Mouse (Mus musculus) kidney, adult 2 months (tissue): Measurements from ENCODE around the gene Eif2b3. TPM values are rescaled to one million over a fixed set of nuclear protein-coding genes. Genes with fewer than 3 reads are reported as not detected.

Experiments used
- DNase-seq: peaks from one replicate; pipeline ENCODE4 v3.0.0; 2021
- H3K27ac ChIP-seq: fragments of 200-500 bp; 2 replicates; pipeline ENCODE4 v1.5.1; 2012; ENCODE audit warnings: low read depth, low read length, control low read depth, inconsistent platforms; ENCODE audit not compliant: insufficient read depth
- H3K27me3 ChIP-seq: fragments of 200-500 bp; replicated peaks from 2 replicates; pipeline ENCODE4 v1.6.1; 2012; ENCODE audit warnings: mild to moderate bottlenecking, moderate library complexity, low read length, inconsistent platforms; ENCODE audit not compliant: control insufficient read depth, insufficient read depth
- H3K36me3 ChIP-seq: fragments of 200-500 bp; 2 replicates; pipeline ENCODE4 v1.6.1; 2012; ENCODE audit warnings: mild to moderate bottlenecking, moderate library complexity, low read length, inconsistent platforms; ENCODE audit not compliant: control insufficient read depth, insufficient read depth
- H3K4me1 ChIP-seq: fragments of 200-500 bp; 2 replicates; pipeline ENCODE4 v1.6.1; 2011; ENCODE audit warnings: low read length; ENCODE audit not compliant: control insufficient read depth, insufficient read depth
- H3K4me3 ChIP-seq: fragments of 200-500 bp; 2 replicates; pipeline ENCODE4 v1.5.1; 2011; ENCODE audit warnings: mild to moderate bottlenecking, low read depth, low read length, control low read depth; ENCODE audit not compliant: insufficient read depth
- CTCF ChIP-seq: fragments of 200-500 bp; conservative IDR thresholded peaks from 2 replicates; pipeline ENCODE4 v1.5.1; 2011; ENCODE audit warnings: low read depth, mild to moderate bottlenecking, control low read depth, low read length, moderate library complexity, mixed read lengths; ENCODE audit not compliant: insufficient read depth, insufficient read length
- POLR2A ChIP-seq: fragments of 200-500 bp; IDR thresholded peaks from one replicate; pipeline ENCODE4 v1.6.1; 2011; ENCODE audit warnings: low read depth, low read length, control low read depth
- WGBS: fragments of 180-500 bp; shearing (Covaris S2); methylation state at CpG from one replicate; pipeline ENCODE4 v1.1.7; 2018; 5-methylcytosine and 5-hydroxymethylcytosine counted together
- polyA plus RNA-seq: library from polyadenylated mRNA; depleted of rRNA; stranded (reverse); fragments of >200 nt; gene quantifications from 2 replicates; pipeline ENCODE4 v1.2.3, GENCODE M21; 2012

Eif2b3 gene
- polyA plus RNA-seq, 1 experiment, result 9.2 TPM

- DNase-seq, result peak; percentile 50
- Histone ChIP-seq H3K27ac (no peak overlapping the region), H3K27me3 (no peaks in the 10 kb centered on the region), H3K4me1 (no peaks in the 10 kb centered on the region), H3K36me3 (no peaks in the 10 kb centered on the region), H3K4me3 (no peak overlapping the region)
- WGBS, result 37% methylated on average over 10 of the region's 10 CpGs
- TF ChIP-seq POLR2A (no peak), CTCF (no peak)
These were observed 85.9 kb downstream of the Eif2b3 start for GRCm38 (mm10) chr4:117105127-117105526.

GRCm38 (mm10) chr4:117107813-117108523 is 88.8 kb downstream of the Eif2b3 start:
- Histone ChIP-seq H3K27ac (no peak overlapping the region), H3K36me3 (no peaks in the 10 kb centered on the region), H3K4me3 (no peak overlapping the region), H3K4me1 (no peaks in the 10 kb centered on the region), H3K27me3 (no peaks in the 10 kb centered on the region)
- 94% methylated on average over 18 of the region's 18 CpGs for WGBS
- no peak for DNase-seq
- TF ChIP-seq CTCF (no peak), POLR2A (no peak)

GRCm38 (mm10) chr4:117108524-117108849 is 89.3 kb downstream of the Eif2b3 start:
- Histone ChIP-seq H3K4me1 (no peaks in the 10 kb centered on the region), H3K4me3 (no peak overlapping the region), H3K27me3 (no peaks in the 10 kb centered on the region), H3K27ac (no peak overlapping the region), H3K36me3 (no peaks in the 10 kb centered on the region)
- DNase-seq, result no peak
- 98% methylated on average over 6 of the region's 6 CpGs for WGBS
- TF ChIP-seq CTCF, result no peak
- no peak for TF ChIP-seq POLR2A

GRCm38 (mm10) chr4:117109330-117109729 is 90.1 kb downstream of the Eif2b3 start:
- 96% methylated on average over 25 of the region's 25 CpGs for WGBS
- Histone ChIP-seq H3K27me3 (no peaks in the 10 kb centered on the region), H3K4me1 (no peaks in the 10 kb centered on the region), H3K4me3 (no peak overlapping the region), H3K36me3 (no peaks in the 10 kb centered on the region), H3K27ac (no peak overlapping the region)
- TF ChIP-seq POLR2A, result no peak
- no peak for TF ChIP-seq CTCF
- no peak for DNase-seq

- Histone ChIP-seq H3K27ac (no peak overlapping the region), H3K4me1 (no peaks in the 10 kb centered on the region), H3K36me3 (no peaks in the 10 kb centered on the region), H3K27me3 (no peaks in the 10 kb centered on the region), H3K4me3 (no peak overlapping the region)
- no peak for DNase-seq
- 88% methylated on average over 13 of the region's 13 CpGs for WGBS
- TF ChIP-seq CTCF, result no peak
- TF ChIP-seq POLR2A, result no peak
These were observed 91.0 kb downstream of the Eif2b3 start for GRCm38 (mm10) chr4:117110249-117110648.

GRCm38 (mm10) chr4:117110985-117111384 is 91.8 kb downstream of the Eif2b3 start:
- TF ChIP-seq POLR2A, result no peak
- Histone ChIP-seq H3K36me3 (no peaks in the 10 kb centered on the region), H3K27me3 (no peaks in the 10 kb centered on the region), H3K4me1 (no peaks in the 10 kb centered on the region), H3K4me3 (no peak overlapping the region), H3K27ac (no peak overlapping the region)
- no peak for DNase-seq
- WGBS, result 89% methylated on average over 11 of the region's 11 CpGs

GRCm38 (mm10) chr4:117113237-117113636 is 94.0 kb downstream of the Eif2b3 start:
- 96% methylated on average over 1 of the region's 1 CpGs for WGBS
- no peak overlapping the region for H3K4me3 ChIP-seq
- H3K36me3 ChIP-seq, result no peaks in the 10 kb centered on the region
- no peak overlapping the region for H3K27ac ChIP-seq
- H3K4me1 ChIP-seq, result no peaks in the 10 kb centered on the region
- TF ChIP-seq POLR2A (no peak), CTCF (0 out of 2 replicates have a peak, but pooled peaks have one; percentile 9)
- no peak for DNase-seq
- no peaks in the 10 kb centered on the region for H3K27me3 ChIP-seq
